Mouse (Mus musculus): Measurements from ENCODE around the gene Gpat3. TPM values are rescaled to one million over a fixed set of nuclear protein-coding genes. Genes with fewer than 3 reads are reported as not detected.
A peak's percentile ranks its signal among the peaks of the same experiment; 100 is the strongest.

Gpat3 gene
- polyA plus RNA-seq, 1 experiment from 2014 or later = 0.61 TPM

- Histone ChIP-seq H3K4me3 (no peak overlapping the region), H3K9me3 (replicated peaks) (no peaks in the 10 kb centered on the region), H3K36me3 (no peaks in the 10 kb centered on the region), H3K4me1 (no peaks in the 10 kb centered on the region), H3K27ac (no peak overlapping the region), H3K27me3 (ENCODE audit: low read depth, poor library complexity, severe bottlenecking) (no peaks in the 10 kb centered on the region)
- DNase-seq (ENCODE audit: low spot score) = no peak
- WGBS = 80% methylated on average over 9 of the region's 9 CpGs
These were observed 9.5 kb upstream of the Gpat3 start for GRCm38 (mm10) chr5:100835862-100836538.

- WGBS = 85% methylated on average over 7 of the region's 7 CpGs
- no peaks in the 10 kb centered on the region; the same call in 1 of the 2 replicates for H3K27me3 ChIP-seq (ENCODE audit: low read depth, poor library complexity, severe bottlenecking)
- no peaks in the 10 kb centered on the region for H3K4me1 ChIP-seq
- no peak overlapping the region for H3K4me3 ChIP-seq
- no peak overlapping the region for H3K27ac ChIP-seq
- H3K9me3 ChIP-seq (replicated peaks) = no peaks in the 10 kb centered on the region
- H3K36me3 ChIP-seq = no peaks in the 10 kb centered on the region
- DNase-seq (ENCODE audit: low spot score) = no peak
These were observed 7.6 kb upstream of the Gpat3 start for GRCm38 (mm10) chr5:100837907-100838306.

GRCm38 (mm10) chr5:100844485-100844884 is 1.0 kb upstream of the Gpat3 start:
- WGBS = 72% methylated on average over 3 of the region's 3 CpGs
- no peak for DNase-seq (ENCODE audit: low spot score)
- Histone ChIP-seq H3K4me3 (no peak overlapping the region), H3K4me1 (peaks cover 24% of the 10 kb centered on the region), H3K27ac (no peak overlapping the region), H3K36me3 (no peaks in the 10 kb centered on the region), H3K27me3 (ENCODE audit: low read depth, poor library complexity, severe bottlenecking) (peaks cover 60% of the 10 kb centered on the region), H3K9me3 (replicated peaks) (no peaks in the 10 kb centered on the region)

DNA sequence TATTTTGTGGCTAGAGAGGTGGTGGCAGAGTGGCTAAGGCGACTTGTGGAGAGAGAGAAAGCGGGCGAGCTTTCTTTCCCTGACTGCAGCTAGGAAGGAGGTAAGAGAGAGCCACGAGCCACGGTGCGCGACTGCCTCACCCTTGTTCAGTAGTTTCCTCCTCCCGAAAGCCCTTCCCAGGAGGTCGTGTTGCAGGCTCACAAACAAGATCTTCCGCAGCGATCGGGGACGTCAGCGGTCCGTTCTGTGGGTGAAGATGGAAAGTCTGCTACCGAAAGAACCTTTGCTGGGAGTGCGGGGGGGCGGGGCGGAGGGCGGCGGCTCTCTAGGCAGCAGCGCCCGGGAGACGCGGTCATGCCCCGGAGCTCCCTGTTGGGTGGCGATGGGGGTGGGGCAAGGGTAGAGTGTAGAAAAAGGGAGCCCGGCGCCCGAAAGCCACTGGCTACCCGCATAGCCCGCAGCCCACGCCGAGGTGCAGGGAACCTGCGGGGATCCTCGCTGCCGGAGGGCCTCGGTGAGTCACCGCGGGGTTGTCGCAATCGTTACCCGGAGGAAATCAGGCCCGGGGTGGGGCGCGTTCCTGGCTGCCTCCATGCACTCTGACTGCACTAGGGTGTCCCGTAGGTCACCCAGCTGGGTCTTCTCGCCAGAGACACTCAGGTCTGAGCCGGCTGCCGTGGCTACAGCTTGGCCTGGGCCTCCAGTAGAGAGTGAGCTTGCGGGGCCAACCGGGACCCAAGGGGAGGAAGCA is 510 bp downstream of the Gpat3 start:
- DNase-seq (ENCODE audit: low spot score) = peak; percentile 74
- H3K27me3 ChIP-seq (ENCODE audit: low read depth, poor library complexity, severe bottlenecking) = peaks cover 60% of the 10 kb centered on the region
- H3K9me3 ChIP-seq (replicated peaks) = no peaks in the 10 kb centered on the region
- peaks cover 24% of the 10 kb centered on the region for H3K4me1 ChIP-seq
- H3K27ac ChIP-seq = peak overlapping the region; percentile 69; the same call in 1 of the 2 replicates
- no peaks in the 10 kb centered on the region for H3K36me3 ChIP-seq
- peak overlapping the region; percentile 73 for H3K4me3 ChIP-seq
- under 1% methylated on average over 52 of the region's 52 CpGs for WGBS

- peak overlapping the region; percentile 69; the same call in 1 of the 2 replicates for H3K27ac ChIP-seq
- no peak for DNase-seq (ENCODE audit: low spot score)
- peaks cover 60% of the 10 kb centered on the region for H3K27me3 ChIP-seq (ENCODE audit: low read depth, poor library complexity, severe bottlenecking)
- peak overlapping the region; percentile 73 for H3K4me3 ChIP-seq
- H3K9me3 ChIP-seq (replicated peaks) = no peaks in the 10 kb centered on the region
- WGBS = under 1% methylated on average over 22 of the region's 22 CpGs
- H3K36me3 ChIP-seq = no peaks in the 10 kb centered on the region
- peaks cover 24% of the 10 kb centered on the region for H3K4me1 ChIP-seq
These were observed 1.0 kb downstream of the Gpat3 start for GRCm38 (mm10) chr5:100846599-100846920.

DNA sequence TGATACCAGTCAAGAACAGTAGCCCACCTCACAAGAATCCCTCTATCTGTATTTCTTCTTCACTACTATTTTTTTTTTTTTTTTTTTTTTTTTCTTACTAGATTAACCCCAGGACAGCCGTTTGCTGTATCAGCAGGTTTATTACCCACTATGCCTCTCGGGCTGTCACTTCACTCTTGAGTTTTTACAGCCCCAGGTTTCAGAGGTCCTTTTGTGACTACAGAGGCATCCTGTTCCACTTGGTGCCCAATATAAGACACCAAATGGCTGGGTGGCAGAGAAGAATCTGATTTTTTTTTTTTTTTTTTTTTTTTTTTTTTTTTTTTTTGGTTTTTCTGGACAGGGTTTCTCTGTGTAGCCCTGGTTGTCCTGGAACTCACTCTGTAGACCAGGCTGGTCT is 1.6 kb downstream of the Gpat3 start:
- Histone ChIP-seq H3K4me3 (no peak overlapping the region; the same call in 1 of the 2 replicates), H3K4me1 (peaks cover 24% of the 10 kb centered on the region)
- WGBS = 3% methylated on average over 2 of the region's 2 CpGs

GRCm38 (mm10) chr5:100853963-100854362 is 8.4 kb downstream of the Gpat3 start:
- Histone ChIP-seq H3K36me3 (no peaks in the 10 kb centered on the region), H3K4me1 (no peaks in the 10 kb centered on the region), H3K4me3 (no peak overlapping the region), H3K9me3 (replicated peaks) (no peaks in the 10 kb centered on the region), H3K27ac (no peak overlapping the region), H3K27me3 (ENCODE audit: low read depth, poor library complexity, severe bottlenecking) (peaks cover under 1% of the 10 kb centered on the region)
- 91% methylated on average over 4 of the region's 4 CpGs for WGBS
- no peak for DNase-seq (ENCODE audit: low spot score)

More for the DNA sequence above, 1.6 kb downstream of the Gpat3 start:
- Histone ChIP-seq H3K27ac (no peak overlapping the region), H3K9me3 (replicated peaks) (no peaks in the 10 kb centered on the region), H3K36me3 (no peaks in the 10 kb centered on the region), H3K27me3 (ENCODE audit: low read depth, poor library complexity, severe bottlenecking) (peaks cover 60% of the 10 kb centered on the region)
- DNase-seq (ENCODE audit: low spot score) = no peak

DNA sequence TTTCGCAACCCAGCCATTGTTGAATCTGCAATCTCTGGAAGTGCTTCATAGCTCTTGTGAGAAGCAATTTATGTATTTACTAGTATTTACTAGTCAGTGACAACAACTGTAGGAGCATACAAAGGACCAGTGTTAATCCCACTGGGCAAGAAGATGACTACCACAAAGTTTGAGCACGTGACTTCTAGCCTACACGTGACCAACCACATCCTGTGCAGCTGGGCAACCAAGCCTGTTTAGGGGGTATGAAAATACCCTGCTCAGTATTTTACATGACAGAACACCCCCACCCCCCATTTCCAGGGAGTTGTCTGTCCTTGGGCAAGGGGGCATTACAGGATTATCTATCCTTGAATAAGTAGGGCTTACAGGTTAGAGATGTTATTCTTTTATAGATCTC is 11.0 kb downstream of the Gpat3 start:
- H3K27ac ChIP-seq = no peak overlapping the region
- 86% methylated on average over 3 of the region's 3 CpGs for WGBS
- H3K4me1 ChIP-seq = no peaks in the 10 kb centered on the region

GRCm38 (mm10) chr5:100860417-100861053 is 15.0 kb downstream of the Gpat3 start:
- Histone ChIP-seq H3K36me3 (no peaks in the 10 kb centered on the region), H3K4me3 (no peak overlapping the region), H3K27ac (no peak overlapping the region), H3K4me1 (no peaks in the 10 kb centered on the region), H3K27me3 (ENCODE audit: low read depth, poor library complexity, severe bottlenecking) (no peaks in the 10 kb centered on the region), H3K9me3 (replicated peaks) (no peaks in the 10 kb centered on the region)
- DNase-seq (ENCODE audit: low spot score) = no peak
- WGBS = 85% methylated on average over 12 of the region's 12 CpGs

More for the DNA sequence above, 11.0 kb downstream of the Gpat3 start:
- Histone ChIP-seq H3K9me3 (replicated peaks) (no peaks in the 10 kb centered on the region), H3K36me3 (no peaks in the 10 kb centered on the region), H3K4me3 (no peak overlapping the region), H3K27me3 (ENCODE audit: low read depth, poor library complexity, severe bottlenecking) (no peaks in the 10 kb centered on the region)
- no peak for DNase-seq (ENCODE audit: low spot score)

DNA sequence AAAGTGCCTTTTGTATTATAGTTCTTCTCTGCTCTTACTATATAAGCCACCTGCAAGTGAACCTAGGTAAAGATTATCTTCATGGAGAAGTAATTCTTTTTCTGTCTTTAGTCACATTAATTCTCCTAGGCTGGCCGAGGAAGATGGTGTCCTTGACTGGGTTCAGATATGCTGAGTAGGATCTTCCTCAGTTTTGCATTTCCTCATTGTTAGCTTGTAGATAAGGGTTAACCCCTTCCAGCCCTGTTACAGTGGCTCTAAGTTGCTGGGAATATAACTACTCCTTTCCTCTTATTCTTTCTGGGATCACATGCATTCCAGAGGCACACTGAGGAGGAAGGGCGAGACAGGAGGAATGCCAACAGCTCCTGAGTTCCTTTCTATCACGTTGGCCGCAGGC is 15.6 kb downstream of the Gpat3 start:
- Histone ChIP-seq H3K27ac (no peak overlapping the region), H3K4me3 (no peak overlapping the region)
- DNase-seq (ENCODE audit: low spot score) = no peak

GRCm38 (mm10) chr5:100861811-100862210 is 16.3 kb downstream of the Gpat3 start:
- Histone ChIP-seq H3K4me3 (no peak overlapping the region), H3K9me3 (replicated peaks) (no peaks in the 10 kb centered on the region), H3K4me1 (no peaks in the 10 kb centered on the region), H3K27ac (no peak overlapping the region), H3K27me3 (ENCODE audit: low read depth, poor library complexity, severe bottlenecking) (no peaks in the 10 kb centered on the region), H3K36me3 (no peaks in the 10 kb centered on the region)
- DNase-seq (ENCODE audit: low spot score) = no peak
- WGBS = 89% methylated on average over 7 of the region's 7 CpGs

More for the DNA sequence above, 15.6 kb downstream of the Gpat3 start:
- WGBS = 69% methylated on average over 4 of the region's 4 CpGs
- H3K27me3 ChIP-seq (ENCODE audit: low read depth, poor library complexity, severe bottlenecking) = no peaks in the 10 kb centered on the region
- no peaks in the 10 kb centered on the region for H3K9me3 ChIP-seq (replicated peaks)
- H3K4me1 ChIP-seq = no peaks in the 10 kb centered on the region
- no peaks in the 10 kb centered on the region for H3K36me3 ChIP-seq

DNA sequence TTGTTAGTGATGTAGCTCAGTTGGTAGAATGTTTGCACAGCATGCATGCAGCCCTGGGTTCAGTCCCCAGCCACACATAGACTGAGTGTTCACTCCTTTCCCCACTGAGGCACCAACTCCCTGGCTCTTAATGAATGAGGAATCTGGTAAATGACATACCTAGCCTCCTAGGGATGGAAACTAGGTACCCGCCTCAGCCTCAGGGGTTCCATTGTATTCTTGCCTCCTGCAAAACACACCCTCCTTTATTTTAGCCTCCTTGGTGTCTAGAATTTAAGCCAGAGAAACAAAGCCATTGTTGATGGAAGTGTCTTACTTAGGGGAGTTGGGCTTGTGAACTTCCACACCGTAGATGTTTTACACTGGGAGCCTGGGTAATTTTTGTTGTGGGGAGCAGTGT is 17.6 kb downstream of the Gpat3 start:
- no peaks in the 10 kb centered on the region for H3K27me3 ChIP-seq (ENCODE audit: low read depth, poor library complexity, severe bottlenecking)
- no peak overlapping the region for H3K4me3 ChIP-seq
- no peak for DNase-seq (ENCODE audit: low spot score)
- 88% methylated on average over 2 of the region's 2 CpGs for WGBS
- no peaks in the 10 kb centered on the region for H3K4me1 ChIP-seq
- no peak overlapping the region for H3K27ac ChIP-seq
- H3K9me3 ChIP-seq (replicated peaks) = no peaks in the 10 kb centered on the region
- no peaks in the 10 kb centered on the region for H3K36me3 ChIP-seq

- Histone ChIP-seq H3K4me3 (no peak overlapping the region), H3K27ac (no peak overlapping the region), H3K9me3 (replicated peaks) (no peaks in the 10 kb centered on the region), H3K4me1 (no peaks in the 10 kb centered on the region), H3K36me3 (no peaks in the 10 kb centered on the region), H3K27me3 (ENCODE audit: low read depth, poor library complexity, severe bottlenecking) (no peaks in the 10 kb centered on the region)
- 93% methylated on average over 6 of the region's 6 CpGs for WGBS
- DNase-seq (ENCODE audit: low spot score) = no peak
These were observed 18.9 kb downstream of the Gpat3 start for GRCm38 (mm10) chr5:100864438-100864837.
